In genomic region chr10:70964706-70965105, GRCm38 (mm10) we compare ENCODE assay signal across 14 mouse cellular contexts.
DNase-seq lines count a peak whose midpoint lies in the region; ATAC-seq lines count a peak whose summit lies in the region.
"Had no signal": no experiment of that assay in that cellular context is flagged by ENCODE, and none has a peak within 500 bp of the region (broad histone marks: within the 10 kb centered on the region; RNA-seq: fewer than 3 reads in every experiment).

No protein-coding gene starts in this region.

- DNase-seq in midbrain, embryonic 10.5 days (ENCODE audit: low spot score): no peak
- DNase-seq in embryo, embryonic 11 days: peak; percentile 26
- no peak for DNase-seq in left cerebral cortex, adult 8-10 months (ENCODE audit: low spot score in 2 of 2)
- no peak for DNase-seq in cerebellum, adult 9-11 months
- DNase-seq: cerebellum, postnatal 14 days; gastrocnemius, postnatal 25 days; lung, postnatal 36 days; right cerebral cortex, postnatal 25 days had no signal

- WGBS in heart, embryonic 13.5 days: 22% methylated on average over 7 of the region's 8 CpGs
- 31% methylated on average over 8 of the region's 8 CpGs for WGBS in heart, embryonic 12.5 days
- WGBS in midbrain, embryonic 13.5 days: 37% methylated on average over 8 of the region's 8 CpGs
- WGBS in midbrain, embryonic 10.5 days: 40% methylated on average over 8 of the region's 8 CpGs

- no peaks in the 10 kb centered on the region for H3K36me3 ChIP-seq in heart, embryonic 13.5 days
- no peaks in the 10 kb centered on the region for H3K36me3 ChIP-seq in heart, embryonic 12.5 days
- no peaks in the 10 kb centered on the region for H3K36me3 ChIP-seq in midbrain, embryonic 13.5 days
- H3K36me3 ChIP-seq in midbrain, embryonic 10.5 days: no peaks in the 10 kb centered on the region
- H3K36me3 ChIP-seq: limb, embryonic 12.5 days; liver, embryonic 15.5 days had no signal

- H3K9ac ChIP-seq in heart, embryonic 13.5 days: no peak overlapping the region
- H3K9ac ChIP-seq in heart, embryonic 12.5 days: no peak overlapping the region
- H3K9ac ChIP-seq in midbrain, embryonic 13.5 days (replicated peaks): no peak overlapping the region
- H3K9ac ChIP-seq: limb, embryonic 12.5 days; liver, embryonic 15.5 days had no signal

- H3K4me1 ChIP-seq in heart, embryonic 13.5 days: peaks cover 36% of the 10 kb centered on the region
- H3K4me1 ChIP-seq in heart, embryonic 12.5 days (replicated peaks): peaks cover 23% of the 10 kb centered on the region
- H3K4me1 ChIP-seq in midbrain, embryonic 13.5 days (replicated peaks): no peaks in the 10 kb centered on the region; the same call in 1 of the 2 replicates
- H3K4me1 ChIP-seq in midbrain, embryonic 10.5 days: no peaks in the 10 kb centered on the region
- H3K4me1 ChIP-seq: liver, embryonic 15.5 days had no signal

- H3K4me2 ChIP-seq in heart, embryonic 13.5 days: peak overlapping the region; percentile 33
- H3K4me2 ChIP-seq in heart, embryonic 12.5 days: no peak overlapping the region
- H3K4me2 ChIP-seq in midbrain, embryonic 13.5 days (replicated peaks): peak overlapping the region; percentile 15; the same call in 1 of the 2 replicates
- H3K4me2 ChIP-seq: limb, embryonic 12.5 days; liver, embryonic 15.5 days had no signal

- H3K27ac ChIP-seq in heart, embryonic 13.5 days (replicated peaks): no peak overlapping the region
- H3K27ac ChIP-seq in heart, embryonic 12.5 days (ENCODE audit: poor library complexity, severe bottlenecking): no peak overlapping the region
- H3K27ac ChIP-seq in midbrain, embryonic 13.5 days: no peak overlapping the region
- H3K27ac ChIP-seq in midbrain, embryonic 10.5 days (replicated peaks): no peak overlapping the region
- H3K27ac ChIP-seq: limb, embryonic 12.5 days; liver, embryonic 15.5 days had no signal

- H3K9me3 ChIP-seq in heart, embryonic 13.5 days: no peaks in the 10 kb centered on the region
- no peaks in the 10 kb centered on the region for H3K9me3 ChIP-seq in heart, embryonic 12.5 days (replicated peaks)
- no peaks in the 10 kb centered on the region for H3K9me3 ChIP-seq in midbrain, embryonic 13.5 days
- no peaks in the 10 kb centered on the region for H3K9me3 ChIP-seq in midbrain, embryonic 10.5 days (replicated peaks)
- H3K9me3 ChIP-seq: limb, embryonic 12.5 days; liver, embryonic 15.5 days had no signal

- no peaks in the 10 kb centered on the region for H3K27me3 ChIP-seq in heart, embryonic 13.5 days (replicated peaks)
- no peaks in the 10 kb centered on the region for H3K27me3 ChIP-seq in heart, embryonic 12.5 days (replicated peaks)
- H3K27me3 ChIP-seq in midbrain, embryonic 13.5 days: no peaks in the 10 kb centered on the region
- no peaks in the 10 kb centered on the region for H3K27me3 ChIP-seq in midbrain, embryonic 10.5 days (ENCODE audit: low read depth, poor library complexity, severe bottlenecking)
- H3K27me3 ChIP-seq: limb, embryonic 12.5 days; liver, embryonic 15.5 days had no signal

- no peak overlapping the region for H3K4me3 ChIP-seq in heart, embryonic 13.5 days
- H3K4me3 ChIP-seq in heart, embryonic 12.5 days: no peak overlapping the region
- no peak overlapping the region for H3K4me3 ChIP-seq in midbrain, embryonic 13.5 days (replicated peaks)
- no peak overlapping the region for H3K4me3 ChIP-seq in midbrain, embryonic 10.5 days
- H3K4me3 ChIP-seq: limb, embryonic 12.5 days; liver, embryonic 15.5 days had no signal

- ATAC-seq in heart, embryonic 13.5 days (ENCODE audit: extremely low read depth, insufficient number of reproducible peaks, low FRiP score, low TSS enrichment): no peak
- no peak for ATAC-seq in heart, embryonic 12.5 days (ENCODE audit: insufficient number of reproducible peaks, low FRiP score)
- 0 out of 2 replicates have a peak, but pooled peaks have one; percentile 50 for ATAC-seq in midbrain, embryonic 13.5 days
- ATAC-seq: intestine, embryonic 16.5 days had no signal
